Mouse (Mus musculus) olfactory bulb, adult 2 months (tissue): Measurements from ENCODE around the gene Cnksr1. TPM values are rescaled to one million over a fixed set of nuclear protein-coding genes. Genes with fewer than 3 reads are reported as not detected.

Experiments
- H3K27ac ChIP-seq: fragments of 200-500 bp; 2 replicates; pipeline ENCODE4 v1.5.1; 2012; ENCODE audit warnings: low read depth, low read length; ENCODE audit not compliant: insufficient read depth
- H3K4me1 ChIP-seq: fragments of 200-500 bp; 2 replicates; pipeline ENCODE4 v1.6.1; 2012; ENCODE audit warnings: low read length; ENCODE audit not compliant: control insufficient read depth, insufficient read depth
- H3K4me3 ChIP-seq: fragments of 200-500 bp; 2 replicates; pipeline ENCODE4 v1.5.1; 2012; ENCODE audit warnings: mild to moderate bottlenecking, low read depth, low read length, moderate library complexity; ENCODE audit not compliant: insufficient read depth
- CTCF ChIP-seq: fragments of 200-500 bp; IDR thresholded peaks from 2 replicates; pipeline ENCODE4 v1.5.1; 2012; ENCODE audit warnings: low read depth, mild to moderate bottlenecking, low read length, moderate library complexity; ENCODE audit not compliant: insufficient read depth
- POLR2A ChIP-seq: fragments of 200-500 bp; IDR thresholded peaks from 2 replicates; pipeline ENCODE4 v1.6.1; 2012; ENCODE audit warnings: mild to moderate bottlenecking, low read depth, low read length, moderate library complexity; ENCODE audit not compliant: insufficient read depth
- WGBS: fragments of 180-500 bp; shearing (Covaris S2); methylation state at CpG from one replicate; pipeline ENCODE4 v1.1.7; 2018; 5-methylcytosine and 5-hydroxymethylcytosine counted together
- polyA plus RNA-seq: library from polyadenylated mRNA; stranded (reverse); fragments of >200 nt; gene quantifications from 2 replicates; pipeline ENCODE4 v1.2.4, GENCODE M21; 2012; ENCODE audit warnings: low replicate concordance; ENCODE audit not compliant: missing spikeins, insufficient read depth, insufficient read length

Cnksr1 gene
- polyA plus RNA-seq, 1 experiment: not detected

- under 1% methylated on average over 60 of the region's 60 CpGs for WGBS
- TF ChIP-seq CTCF: peak; percentile 82
- TF ChIP-seq POLR2A: no peak; the same call in 1 of the 2 replicates
- H3K4me3 ChIP-seq: peak within 1 kb of the TSS; percentile 82
- H3K4me1 ChIP-seq: peaks cover 25% of the 10 kb centered on the region
- H3K27ac ChIP-seq: no peak within 1 kb of the TSS
Measured at GRCm38 (mm10) chr4:134245148-134245843, 7.1 kb upstream of the Cnksr1 start, which contains the start of gene Zfp593. Gene Zfp593, minus strand, starts transcription at chr4:134245592.

GRCm38 (mm10) chr4:134243516-134244250 is 5.5 kb upstream of the Cnksr1 start, which contains the start of gene E130218I03Rik:
Gene E130218I03Rik, plus strand, starts transcription at chr4:134243662.
- H3K27ac ChIP-seq: no peak within 1 kb of the TSS
- TF ChIP-seq CTCF (no peak), POLR2A (no peak)
- 93% methylated on average over 17 of the region's 17 CpGs for WGBS
- peaks cover 15% of the 10 kb centered on the region for H3K4me1 ChIP-seq
- H3K4me3 ChIP-seq: 0 out of 2 replicates have a peak within 1 kb of the TSS, but pooled peaks have one; percentile 82

GRCm38 (mm10) chr4:134238686-134239085 is 487 bp upstream of the Cnksr1 start:
- 10% methylated on average over 10 of the region's 10 CpGs for WGBS
- TF ChIP-seq POLR2A (no peak), CTCF (no peak)
- Histone ChIP-seq H3K27ac (no peak overlapping the region), H3K4me1 (peaks cover 13% of the 10 kb centered on the region; the same call in 1 of the 2 replicates), H3K4me3 (no peak overlapping the region)

- Histone ChIP-seq H3K27ac (no peak overlapping the region), H3K4me3 (no peak overlapping the region), H3K4me1 (peaks cover 9% of the 10 kb centered on the region; the same call in 1 of the 2 replicates)
- WGBS: 49% methylated on average over 19 of the region's 19 CpGs
- TF ChIP-seq POLR2A (no peak), CTCF (no peak)
Measured at GRCm38 (mm10) chr4:134237582-134238278, 469 bp downstream of the Cnksr1 start.

GRCm38 (mm10) chr4:134234876-134235275 is 3.3 kb downstream of the Cnksr1 start:
- peaks cover 9% of the 10 kb centered on the region; the same call in 1 of the 2 replicates for H3K4me1 ChIP-seq
- no peak overlapping the region for H3K4me3 ChIP-seq
- WGBS: 88% methylated on average over 5 of the region's 5 CpGs
- TF ChIP-seq CTCF: no peak
- H3K27ac ChIP-seq: no peak overlapping the region

GRCm38 (mm10) chr4:134230431-134230830 is 7.8 kb downstream of the Cnksr1 start:
- no peak for TF ChIP-seq POLR2A
- WGBS: 59% methylated on average over 8 of the region's 8 CpGs
- H3K27ac ChIP-seq: no peak overlapping the region
- no peaks in the 10 kb centered on the region for H3K4me1 ChIP-seq
- no peak overlapping the region for H3K4me3 ChIP-seq

- H3K27ac ChIP-seq: no peak within 1 kb of the TSS
- TF ChIP-seq POLR2A (no peak), CTCF (no peak)
- H3K4me3 ChIP-seq: no peak within 1 kb of the TSS
- 79% methylated on average over 8 of the region's 8 CpGs for WGBS
- no peaks in the 10 kb centered on the region for H3K4me1 ChIP-seq
Measured at GRCm38 (mm10) chr4:134227194-134227593, 11.0 kb downstream of the Cnksr1 start, which contains the start of gene Catsper4. Gene Catsper4, minus strand, starts transcription at chr4:134227383.

- Histone ChIP-seq H3K27ac (no peak overlapping the region), H3K4me1 (no peaks in the 10 kb centered on the region), H3K4me3 (no peak overlapping the region)
- WGBS: 77% methylated on average over 11 of the region's 11 CpGs
- TF ChIP-seq POLR2A (no peak), CTCF (no peak)
Measured at GRCm38 (mm10) chr4:134222793-134223600, 15.2 kb downstream of the Cnksr1 start.
